Mouse (Mus musculus): ENCODE data around the gene Gm7168. TPM values are rescaled to one million over a fixed set of nuclear protein-coding genes. Genes with fewer than 3 reads are reported as not detected.
"Not testable (repeated sequence)": the region's sequence is repeated elsewhere in the genome, so short reads cannot be mapped to it uniquely, and the experiment has no call there.

Gene Gm7168
- total RNA-seq (2015; ENCODE audit: low replicate concordance) (not detected in 2 replicates), total RNA-seq (2017; ENCODE audit: low replicate concordance) (not detected in 2 replicates)

DNA sequence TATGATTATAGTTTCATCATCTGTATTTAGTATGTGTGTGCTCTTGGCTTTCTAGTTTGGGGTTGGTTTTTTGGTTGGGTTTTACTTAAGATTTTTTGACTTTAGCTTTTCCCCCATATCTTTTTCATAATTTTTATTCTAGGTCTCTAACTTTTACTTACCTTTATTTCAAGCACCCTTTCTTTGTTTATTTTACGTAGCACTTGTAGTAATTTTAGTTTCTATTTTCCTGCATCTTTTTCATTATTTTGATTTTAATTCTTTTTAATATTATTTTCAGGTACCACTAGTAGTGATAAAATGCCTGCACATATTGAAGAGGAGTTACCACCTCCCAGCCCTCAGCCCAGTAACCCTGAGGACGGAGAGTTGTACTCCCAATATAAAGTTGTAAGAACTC is at the start of gene Gm7168:
Gm7168 (plus strand) TSS at position 301 of the 400 bp plus-strand sequence.
- ATAC-seq (replicated peaks; ENCODE audit: low FRiP score, poor library complexity, severe bottlenecking) = not testable (repeated sequence)

DNA sequence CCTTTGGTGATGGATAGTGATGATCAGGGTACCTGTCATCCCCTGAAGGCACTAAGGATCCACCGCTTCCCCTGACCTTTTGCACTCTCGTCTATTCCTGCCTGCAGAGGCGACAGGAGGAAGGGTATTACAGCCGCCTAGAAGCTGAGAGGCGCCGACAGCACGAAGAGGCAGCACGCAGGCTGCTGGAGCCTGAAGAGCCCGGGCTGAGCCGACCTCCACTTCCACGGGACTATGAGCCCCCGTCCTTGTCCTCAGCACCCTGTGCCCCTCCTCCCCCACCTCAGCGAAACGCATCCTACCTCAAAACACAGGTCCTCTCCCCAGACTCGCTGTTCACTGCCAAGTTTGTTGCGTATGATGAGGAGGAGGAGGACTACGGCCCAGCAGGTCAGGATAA is 49.3 kb upstream of the Gm7168 start:
- ATAC-seq (replicated peaks; ENCODE audit: low FRiP score, poor library complexity, severe bottlenecking) = no peak

DNA sequence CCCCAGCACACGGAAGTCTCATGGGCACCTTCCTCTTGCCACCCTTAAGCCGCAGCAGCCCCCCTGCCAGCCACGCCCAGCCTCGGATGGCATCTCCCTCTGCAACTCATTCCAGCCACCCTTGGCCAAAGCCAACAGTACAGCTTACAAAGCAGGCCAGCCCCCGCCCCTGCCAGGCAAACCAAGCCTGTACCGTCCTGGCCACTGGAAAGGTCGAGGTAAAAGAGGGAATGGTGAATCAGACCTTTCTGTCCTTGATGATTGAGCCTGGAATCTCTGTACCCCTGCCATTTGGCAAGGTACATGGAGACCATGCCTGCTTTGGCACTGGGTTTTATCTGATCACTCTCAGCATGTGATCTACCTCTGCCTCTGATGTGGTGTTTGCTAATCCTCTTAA is 48.9 kb upstream of the Gm7168 start:
- no peak for ATAC-seq (replicated peaks; ENCODE audit: low FRiP score, poor library complexity, severe bottlenecking)

DNA sequence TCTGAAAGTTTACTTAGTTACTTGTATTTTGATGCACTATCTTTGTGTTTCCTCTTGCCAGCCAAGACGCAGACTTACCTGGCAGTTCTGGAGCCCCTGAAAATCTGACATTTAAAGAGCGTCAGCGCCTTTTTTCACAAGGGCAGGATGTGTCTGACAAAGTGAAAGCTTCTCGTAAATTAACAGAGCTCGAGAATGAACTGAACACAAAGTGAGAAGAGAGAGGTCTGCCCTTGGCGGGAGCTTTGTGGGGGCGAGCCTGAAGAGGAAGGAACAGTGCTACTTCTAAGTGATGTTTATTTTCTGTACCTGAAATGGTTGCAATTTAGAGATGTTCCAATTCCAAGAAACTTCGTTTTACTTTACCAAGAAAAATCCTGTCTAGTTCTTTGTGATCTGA is 44.4 kb upstream of the Gm7168 start:
- no peak for ATAC-seq (replicated peaks; ENCODE audit: low FRiP score, poor library complexity, severe bottlenecking)

DNA sequence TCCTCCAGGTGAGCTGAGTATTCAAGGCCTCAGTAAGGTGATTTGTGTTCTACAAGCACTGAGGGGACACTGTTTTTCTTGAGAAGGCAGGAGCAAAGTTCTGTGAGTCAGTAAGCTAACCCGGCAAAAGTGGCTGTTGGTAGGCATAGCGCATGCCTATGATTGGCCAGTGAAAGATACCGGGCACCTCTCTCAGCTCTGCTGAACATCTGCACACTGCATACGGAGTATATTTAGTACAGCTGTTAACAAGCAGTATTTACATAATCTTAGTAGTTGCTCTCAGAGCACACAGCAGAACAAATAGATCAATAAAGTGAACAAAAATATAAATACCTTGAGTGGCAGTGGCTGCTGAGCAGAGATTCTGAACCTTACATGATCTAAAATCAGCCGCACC is 41.1 kb upstream of the Gm7168 start:
- no peak for ATAC-seq (replicated peaks; ENCODE audit: low FRiP score, poor library complexity, severe bottlenecking)

DNA sequence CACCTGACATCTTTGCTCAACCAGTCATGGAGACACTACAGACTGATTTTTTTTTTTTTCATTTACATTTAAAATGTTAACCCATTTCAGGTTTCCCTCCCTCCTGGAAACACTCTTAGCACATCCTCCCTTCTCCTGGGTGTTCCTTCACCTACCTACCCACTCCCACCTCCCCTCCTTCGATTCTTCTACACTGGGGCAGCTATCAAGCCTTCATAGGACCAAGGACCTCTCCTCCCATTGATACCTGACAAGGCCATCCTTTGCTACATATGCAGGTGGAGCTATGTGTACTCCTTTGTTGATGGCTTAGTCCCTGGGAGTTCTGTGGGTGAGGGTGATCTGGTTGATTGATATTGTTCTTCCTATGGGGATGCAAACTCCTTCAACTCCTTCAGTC is 40.5 kb upstream of the Gm7168 start:
- ATAC-seq (replicated peaks; ENCODE audit: low FRiP score, poor library complexity, severe bottlenecking) = no peak

DNA sequence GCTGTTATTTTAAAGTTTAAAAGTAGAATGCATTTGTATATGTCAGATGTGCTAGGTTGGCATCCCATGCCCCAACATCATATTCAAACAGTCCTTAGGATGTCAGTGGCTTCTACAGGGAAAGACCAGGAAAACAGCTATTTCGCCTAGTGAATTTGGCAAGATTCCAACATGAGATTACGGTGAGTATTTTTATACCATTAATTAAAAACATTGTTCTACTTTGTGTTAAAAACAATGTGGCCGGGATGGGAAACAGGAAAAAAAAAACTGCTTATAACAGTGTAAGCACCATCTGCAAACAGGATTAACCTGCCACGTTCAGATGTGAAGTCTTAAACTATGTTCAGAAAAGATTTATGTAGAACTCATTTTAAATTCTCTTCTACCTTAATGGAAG is 34.2 kb upstream of the Gm7168 start:
- ATAC-seq (replicated peaks; ENCODE audit: low FRiP score, poor library complexity, severe bottlenecking) = no peak

DNA sequence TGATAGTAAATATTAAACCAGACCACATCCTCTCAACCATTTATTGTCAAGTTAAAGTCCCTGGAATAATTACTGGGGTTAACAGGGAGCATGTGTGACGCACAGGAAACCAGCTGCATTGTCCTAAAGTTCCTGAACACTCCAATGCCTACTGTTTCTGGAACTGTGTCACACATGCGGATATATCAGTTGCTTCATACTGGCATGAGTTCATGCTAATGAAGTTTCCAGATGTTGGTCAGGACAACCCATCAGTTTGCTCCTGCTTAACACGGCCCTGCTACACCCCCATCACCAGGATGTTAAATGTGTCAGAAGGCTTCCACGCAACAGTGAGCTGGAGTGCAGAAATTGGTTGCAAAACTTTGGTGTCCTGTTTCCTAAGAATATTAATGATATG is 33.6 kb upstream of the Gm7168 start:
- ATAC-seq (replicated peaks; ENCODE audit: low FRiP score, poor library complexity, severe bottlenecking) = no peak

DNA sequence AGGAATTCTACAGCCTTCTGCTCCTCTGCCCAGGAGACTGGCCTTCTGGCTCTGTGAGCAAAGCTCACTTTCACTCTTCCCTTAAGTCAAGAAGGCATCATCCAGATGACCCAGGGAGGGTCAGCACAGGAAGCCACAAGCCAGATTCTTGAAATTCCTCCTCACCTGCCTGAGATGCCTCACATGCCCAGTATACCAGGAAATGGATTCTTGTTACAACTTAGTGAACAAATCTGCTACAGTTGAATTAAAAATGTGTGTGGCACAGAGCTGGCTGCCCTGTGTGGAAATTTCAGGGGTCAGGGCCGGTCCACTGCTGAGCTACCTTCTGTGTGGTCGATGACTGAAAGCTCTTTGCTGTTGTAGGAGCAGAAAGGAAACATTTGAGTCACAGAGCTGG is 27.4 kb upstream of the Gm7168 start:
- ATAC-seq (replicated peaks; ENCODE audit: low FRiP score, poor library complexity, severe bottlenecking) = no peak

DNA sequence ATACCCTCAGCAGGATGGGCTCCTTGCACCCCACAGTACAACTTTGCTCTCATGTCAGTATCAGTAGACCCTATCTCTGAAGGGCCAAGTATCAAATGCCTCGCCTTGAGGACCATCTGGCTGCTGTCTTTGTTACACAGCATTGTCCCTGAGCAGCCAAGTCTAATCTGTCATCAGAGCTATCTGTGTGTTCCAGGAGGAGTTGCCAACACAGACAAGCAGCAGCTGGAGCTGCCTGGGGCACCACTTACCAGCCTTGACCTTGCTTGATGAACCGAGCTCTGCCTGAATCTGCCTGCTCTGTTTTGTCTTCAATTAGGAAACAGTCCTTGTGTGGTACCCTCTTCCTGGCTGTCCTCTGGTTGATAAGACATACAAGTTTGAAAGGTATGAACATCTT is 24.8 kb upstream of the Gm7168 start:
- no peak for ATAC-seq (replicated peaks; ENCODE audit: low FRiP score, poor library complexity, severe bottlenecking)

DNA sequence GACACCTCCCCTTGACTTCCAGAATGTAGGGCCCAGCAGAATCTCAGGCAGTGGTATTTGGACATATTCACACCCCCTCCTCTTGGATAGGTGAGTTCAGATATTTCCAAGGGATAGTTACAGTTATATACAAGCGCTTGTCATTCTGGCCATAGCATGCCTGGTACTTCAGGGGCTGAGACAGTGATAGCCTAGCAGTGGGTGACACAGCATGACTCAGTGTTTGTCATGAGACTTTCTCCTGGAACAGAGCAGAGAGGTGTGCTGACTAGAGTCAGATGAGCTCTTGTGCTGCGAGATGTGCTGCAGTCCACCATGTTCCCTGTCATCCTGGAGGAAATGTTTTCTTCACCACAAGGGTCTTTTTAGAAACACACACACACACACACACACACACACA is 23.6 kb upstream of the Gm7168 start:
- no peak for ATAC-seq (replicated peaks; ENCODE audit: low FRiP score, poor library complexity, severe bottlenecking)

DNA sequence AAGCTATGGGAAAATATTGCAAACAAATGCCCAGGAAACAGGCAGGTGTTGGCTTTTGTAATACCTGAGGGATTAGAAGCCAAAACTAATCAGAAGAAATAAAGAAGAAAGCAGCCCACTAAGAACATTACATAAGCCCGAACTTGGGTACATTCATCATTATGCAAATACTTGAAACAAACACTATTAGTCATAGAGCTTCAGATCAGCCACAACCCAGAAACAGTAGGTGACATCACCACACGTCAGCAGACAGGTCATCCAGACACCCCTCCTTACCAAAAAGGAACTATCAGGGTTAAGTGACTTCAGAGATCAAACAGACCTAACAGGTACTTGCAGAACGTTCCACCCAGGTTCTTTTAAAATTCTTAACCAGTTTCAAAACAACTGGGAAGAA is 22.2 kb upstream of the Gm7168 start:
- no peak for ATAC-seq (replicated peaks; ENCODE audit: low FRiP score, poor library complexity, severe bottlenecking)

DNA sequence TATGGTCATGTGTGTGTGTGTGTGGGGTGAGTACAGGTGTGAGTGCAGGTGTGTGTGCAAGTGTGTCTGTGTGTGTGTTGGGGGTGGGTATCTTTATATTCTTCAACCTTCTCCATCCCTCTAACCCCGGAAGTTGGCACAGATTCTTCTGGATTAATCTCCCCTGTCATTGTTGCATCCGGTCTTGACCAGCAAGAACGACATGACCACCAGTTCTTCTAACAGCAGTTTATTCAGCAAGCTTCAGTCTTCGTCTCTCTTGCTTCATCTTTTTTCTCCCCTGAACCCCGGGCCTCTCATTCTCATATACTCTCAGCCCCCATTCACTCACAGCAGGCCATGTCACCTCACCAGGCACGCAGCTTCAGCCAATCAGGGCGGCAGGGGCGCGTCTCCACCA is 17.8 kb upstream of the Gm7168 start:
- ATAC-seq (replicated peaks; ENCODE audit: low FRiP score, poor library complexity, severe bottlenecking) = no peak

DNA sequence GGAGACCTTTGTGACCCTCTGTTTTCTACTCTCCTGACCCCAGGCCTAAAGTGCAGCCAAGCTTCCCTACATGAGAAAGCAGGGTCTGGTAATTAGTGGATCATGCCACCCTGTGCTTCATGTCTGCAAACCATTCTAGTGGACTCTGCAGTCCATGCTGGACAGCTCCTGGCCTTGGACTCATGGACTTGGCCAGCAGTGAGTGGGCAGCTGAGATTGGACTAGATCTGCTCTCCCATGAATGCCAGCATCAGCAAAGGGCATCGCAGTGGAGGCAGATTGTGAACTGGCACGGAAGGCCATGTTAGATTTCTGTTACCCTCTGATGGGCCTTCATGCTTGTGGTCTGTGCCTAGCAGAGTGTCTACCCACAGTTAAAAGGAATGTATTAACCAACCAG is 12.8 kb upstream of the Gm7168 start:
- ATAC-seq (replicated peaks; ENCODE audit: low FRiP score, poor library complexity, severe bottlenecking) = not testable (repeated sequence)

DNA sequence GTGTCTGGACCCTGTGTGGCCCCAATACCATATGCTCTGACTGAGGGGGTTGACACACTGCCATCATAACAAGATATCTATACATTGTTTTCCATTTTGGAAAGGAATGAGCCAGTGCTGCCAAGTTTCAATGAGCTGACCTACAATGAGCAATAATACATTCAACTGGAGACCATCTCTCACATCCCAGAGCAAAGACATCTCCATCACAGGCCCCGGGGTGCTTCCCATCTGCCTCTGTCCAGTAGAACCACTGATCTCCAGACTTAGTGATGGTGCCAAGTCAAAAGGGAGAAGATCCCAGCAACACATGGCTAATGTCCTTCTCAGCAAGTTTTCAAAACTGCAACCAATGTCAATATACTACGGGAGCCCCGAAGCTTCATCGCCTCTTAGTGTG is 10.4 kb upstream of the Gm7168 start:
- ATAC-seq (replicated peaks; ENCODE audit: low FRiP score, poor library complexity, severe bottlenecking) = no peak

DNA sequence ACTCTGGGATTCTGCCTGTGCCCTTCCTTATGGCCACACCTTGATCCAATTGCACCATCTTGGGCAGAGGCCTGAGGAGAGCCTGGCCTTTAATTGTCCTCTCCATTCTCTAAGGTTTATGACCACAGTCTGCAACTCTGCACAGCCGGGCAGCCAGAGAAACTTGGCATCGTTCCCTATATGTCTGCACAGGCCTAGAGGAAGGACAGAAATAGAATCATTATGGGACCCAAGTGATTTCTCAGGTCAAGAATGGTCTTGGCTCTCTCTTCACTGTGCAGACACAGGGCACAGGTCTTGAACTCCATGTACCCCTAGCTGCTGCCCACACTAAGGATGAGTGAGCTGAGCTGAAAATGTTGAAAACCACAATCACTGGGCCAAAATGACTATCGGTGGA is 9.5 kb upstream of the Gm7168 start:
- ATAC-seq (replicated peaks; ENCODE audit: low FRiP score, poor library complexity, severe bottlenecking) = no peak

DNA sequence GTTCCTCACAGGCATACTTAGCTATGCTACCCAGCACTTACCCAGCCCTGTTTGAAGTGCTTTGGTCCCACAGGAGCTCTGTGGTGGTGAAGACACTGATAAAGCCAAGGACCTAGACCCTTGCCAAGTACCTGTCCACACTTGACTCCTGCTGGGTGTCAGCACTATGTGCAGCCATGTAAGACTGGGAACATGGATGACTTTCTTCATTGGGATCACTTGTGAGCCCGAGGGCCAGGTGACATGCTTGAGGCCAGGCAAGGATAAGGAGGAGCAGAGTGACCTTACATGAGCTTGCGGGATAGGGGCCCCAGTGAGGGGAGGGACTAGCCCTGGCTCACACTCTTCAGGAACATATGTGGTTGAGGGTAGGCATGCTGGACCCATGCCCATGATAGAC is 8.9 kb upstream of the Gm7168 start:
- not testable (repeated sequence) for ATAC-seq (replicated peaks; ENCODE audit: low FRiP score, poor library complexity, severe bottlenecking)

DNA sequence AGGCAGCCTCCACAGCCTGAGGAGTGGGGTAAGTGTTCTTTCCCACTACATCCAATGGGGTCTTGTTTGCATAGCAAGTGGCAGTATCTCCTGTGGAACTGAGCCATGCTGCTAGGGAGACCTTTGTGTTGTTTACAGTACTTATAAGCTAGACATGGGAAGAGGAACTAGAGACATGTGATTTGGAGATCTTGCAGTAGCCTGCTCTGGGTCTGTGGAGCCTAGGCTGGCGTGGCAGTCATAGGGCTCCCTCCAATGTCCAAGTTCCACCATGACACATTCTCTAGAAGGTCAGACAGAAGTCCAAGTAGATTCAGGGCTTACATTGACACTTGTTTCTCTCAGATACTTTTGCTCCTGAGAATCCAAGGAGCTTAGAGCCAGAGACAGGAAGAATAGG is 7.7 kb upstream of the Gm7168 start:
- no peak for ATAC-seq (replicated peaks; ENCODE audit: low FRiP score, poor library complexity, severe bottlenecking)

DNA sequence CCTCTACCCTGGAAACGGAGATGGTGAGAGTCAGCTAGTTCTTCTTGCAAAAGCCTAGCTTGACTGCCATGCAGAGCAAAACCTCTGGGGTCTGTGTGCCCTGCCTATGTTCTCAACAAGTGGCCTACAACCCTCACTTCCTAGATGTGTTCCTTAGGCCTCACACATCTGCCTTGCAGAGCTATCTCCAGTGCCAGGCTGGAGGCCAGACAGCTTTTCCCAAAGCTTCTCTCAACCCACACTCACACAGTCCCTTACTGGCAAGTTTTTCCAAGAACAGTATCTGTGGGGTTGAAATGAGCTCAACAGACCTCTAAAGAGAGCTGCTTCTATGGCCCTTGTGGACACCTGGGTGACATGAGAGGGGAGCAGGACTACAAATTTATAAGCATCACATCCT is 3.4 kb downstream of the Gm7168 start:
- not testable (repeated sequence) for ATAC-seq (replicated peaks; ENCODE audit: low FRiP score, poor library complexity, severe bottlenecking)

DNA sequence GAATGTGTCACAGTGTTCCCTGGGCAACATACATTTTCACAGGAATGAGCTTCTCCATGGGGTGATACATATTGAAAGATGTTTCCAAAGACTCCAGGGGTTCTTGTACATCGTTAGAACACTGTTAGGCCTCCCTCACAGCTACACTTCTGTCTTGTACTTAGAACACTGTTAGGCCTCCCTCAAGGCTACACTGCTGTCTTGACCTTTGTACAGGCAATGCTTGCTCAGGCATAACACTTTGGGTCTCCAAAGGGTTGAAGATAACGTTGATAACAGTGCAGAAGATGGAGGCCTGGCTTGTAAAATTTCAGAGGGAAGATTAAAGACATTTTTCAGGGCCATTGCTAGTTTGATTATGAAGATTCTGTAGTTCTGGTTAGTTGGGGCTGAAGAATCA is 10.0 kb downstream of the Gm7168 start:
- not testable (repeated sequence) for ATAC-seq (replicated peaks; ENCODE audit: low FRiP score, poor library complexity, severe bottlenecking)

DNA sequence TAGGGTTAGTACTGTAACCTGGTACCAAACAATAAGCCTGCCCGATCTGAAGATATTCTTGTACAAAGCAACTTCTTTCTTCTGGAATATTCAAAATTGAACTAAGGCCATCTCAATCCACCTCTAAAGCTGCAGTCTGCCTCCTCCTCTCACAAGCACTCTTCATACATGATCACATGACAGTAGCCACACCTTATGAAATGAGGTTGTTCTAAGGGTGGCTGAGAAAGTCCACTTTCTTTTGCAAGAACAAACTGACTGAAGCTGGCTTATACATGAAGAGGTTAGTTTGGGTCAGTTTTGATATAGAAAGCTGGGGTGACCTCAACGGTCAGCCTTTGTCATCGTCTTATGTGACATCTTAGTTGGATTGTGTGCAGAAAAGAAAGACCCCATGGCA is 14.1 kb downstream of the Gm7168 start:
- not testable (repeated sequence) for ATAC-seq (replicated peaks; ENCODE audit: low FRiP score, poor library complexity, severe bottlenecking)

DNA sequence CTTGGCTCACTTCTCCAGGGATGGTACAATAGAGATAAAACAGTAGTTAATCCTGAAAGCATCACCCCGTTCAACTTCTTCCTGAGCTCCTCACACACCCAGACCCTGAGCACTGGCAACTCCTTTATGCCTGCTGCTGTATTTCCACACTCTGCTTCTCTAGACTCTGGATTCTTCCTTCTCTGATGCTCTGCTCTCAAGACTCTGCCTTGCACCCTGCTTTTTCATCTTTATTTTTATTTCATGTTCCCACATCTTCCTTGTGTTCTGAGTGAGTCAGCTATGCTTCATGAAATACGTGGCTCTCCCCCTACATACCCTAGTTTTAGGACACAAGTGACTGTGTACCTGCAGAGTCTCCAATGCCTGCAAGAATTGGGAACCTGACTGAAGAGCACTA is 16.9 kb downstream of the Gm7168 start:
- not testable (repeated sequence) for ATAC-seq (replicated peaks; ENCODE audit: low FRiP score, poor library complexity, severe bottlenecking)

DNA sequence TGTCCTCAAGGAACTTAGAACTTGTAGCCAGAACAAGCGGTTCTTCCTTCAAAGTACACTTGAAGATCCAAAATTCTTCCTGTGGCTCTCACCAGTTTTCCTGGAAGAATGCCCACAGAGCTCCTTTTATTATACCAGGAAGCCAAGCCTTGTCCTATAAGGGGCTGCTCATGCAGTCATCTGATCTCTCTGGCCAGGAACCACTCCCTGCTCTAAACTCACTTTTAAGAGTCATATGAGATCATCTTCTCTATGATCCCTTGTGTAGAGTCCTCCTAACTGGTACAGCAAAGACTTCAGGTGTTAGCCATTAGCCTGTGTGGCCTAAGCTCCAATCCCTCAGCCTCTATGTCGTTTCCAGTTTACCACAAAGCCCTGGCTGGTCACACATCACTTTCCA is 21.7 kb downstream of the Gm7168 start:
- not testable (repeated sequence) for ATAC-seq (replicated peaks; ENCODE audit: low FRiP score, poor library complexity, severe bottlenecking)
